Mouse (Mus musculus): ENCODE data around the gene Pex6.

DNA sequence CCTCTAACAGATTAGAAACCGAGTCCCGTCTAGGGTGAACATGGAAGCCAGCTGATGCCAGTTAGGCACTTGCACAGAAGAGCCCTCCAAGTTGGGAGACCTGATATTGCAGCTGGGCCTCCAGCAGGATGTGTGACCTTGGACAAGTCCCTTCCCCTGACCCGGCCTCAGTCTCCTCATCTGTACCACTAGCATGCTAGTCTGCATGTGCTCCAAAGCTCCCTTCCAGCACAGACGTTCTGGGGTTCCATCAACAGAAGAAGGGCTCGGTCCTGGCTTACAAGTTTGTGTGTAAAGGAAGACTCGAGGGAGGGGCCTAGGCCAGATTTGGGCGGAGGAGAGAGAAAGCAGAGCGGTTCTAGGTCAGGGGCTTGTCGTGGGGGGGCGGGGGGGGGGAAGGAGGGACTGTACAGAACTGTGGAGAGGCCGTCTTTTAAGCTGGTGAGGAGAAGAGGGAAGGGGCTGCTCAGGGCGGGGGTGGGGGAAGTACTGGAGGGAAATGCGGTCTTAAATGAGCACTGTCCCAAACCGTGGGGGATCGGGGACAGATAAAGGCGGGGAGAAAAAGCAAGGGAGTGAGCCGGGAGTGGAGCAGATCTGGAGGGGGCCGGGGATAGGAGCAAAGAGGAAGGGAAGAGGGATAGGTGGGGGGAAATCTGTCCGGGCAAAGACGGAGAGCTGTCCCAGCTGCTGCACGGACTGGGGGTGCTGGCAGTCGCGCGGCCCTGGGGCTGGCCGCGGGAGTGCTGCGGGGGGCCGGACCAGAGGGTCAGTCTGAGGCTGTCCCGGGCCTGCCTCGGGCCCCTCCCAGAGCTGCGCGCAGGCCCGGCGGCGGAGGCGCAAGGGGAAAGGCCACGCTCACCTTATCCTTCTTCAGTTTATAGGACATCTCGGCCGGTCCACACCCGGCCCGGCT is 7.0 kb upstream of the Pex6 start:
- no peak for TF ChIP-seq TAL1 (conservative IDR thresholded peaks at IDR 0.05; ENCODE audit: low read depth, low read length)
- no peak for TF ChIP-seq CTCF (IDR thresholded peaks at IDR 0.05; ENCODE audit: low read depth, low read length)

Measured in G1E (cell line).